Mouse (Mus musculus) intestine, embryonic 15.5 days (tissue): Measurements from ENCODE around the gene Map9. TPM values are rescaled to one million over a fixed set of nuclear protein-coding genes. Genes with fewer than 3 reads are reported as not detected.
"Not testable (repeated sequence)": the region's sequence is repeated elsewhere in the genome, so short reads cannot be mapped to it uniquely, and the experiment has no call there.

Experiments
- ATAC-seq: fragments of 200-750 bp; cut with Nextera tagmentation; 2 replicates; pipeline ENCODE4 v1.8.0; 2017; ENCODE audit warnings: moderate TSS enrichment, moderate library complexity
- H3K27ac ChIP-seq: fragments of 300-500 bp; sonication (generic); 2 replicates; pipeline ENCODE4 v1.5.1; 2015; ENCODE audit warnings: mild to moderate bottlenecking, inconsistent platforms
- H3K27me3 ChIP-seq: fragments of 300-500 bp; sonication (generic); replicated peaks from 2 replicates; pipeline ENCODE4 v1.6.1; 2015; ENCODE audit warnings: inconsistent platforms
- H3K36me3 ChIP-seq: fragments of 300-500 bp; sonication (generic); 2 replicates; pipeline ENCODE4 v1.6.1; 2015; ENCODE audit warnings: inconsistent platforms
- H3K4me1 ChIP-seq: fragments of 300-500 bp; sonication (generic); replicated peaks from 2 replicates; pipeline ENCODE4 v1.6.1; 2015; ENCODE audit warnings: inconsistent platforms
- H3K4me2 ChIP-seq: fragments of 300-500 bp; sonication (generic); replicated peaks from 2 replicates; pipeline ENCODE4 v1.6.1; 2015; ENCODE audit warnings: mild to moderate bottlenecking, inconsistent platforms
- H3K4me3 ChIP-seq: fragments of 300-500 bp; sonication (generic); replicated peaks from 2 replicates; pipeline ENCODE4 v1.5.1; 2015; ENCODE audit warnings: inconsistent platforms
- H3K9ac ChIP-seq: fragments of 300-500 bp; sonication (generic); 2 replicates; pipeline ENCODE4 v1.6.1; 2015; ENCODE audit warnings: inconsistent platforms
- H3K9me3 ChIP-seq: fragments of 300-500 bp; sonication (generic); 2 replicates; pipeline ENCODE4 v1.6.1; 2016; ENCODE audit warnings: inconsistent platforms
- WGBS: fragments of 180-500 bp; shearing (Covaris S2); methylation state at CpG from one replicate; pipeline ENCODE4 v1.1.7; 2015; 5-methylcytosine and 5-hydroxymethylcytosine counted together
- polyA plus RNA-seq: library from polyadenylated mRNA; unstranded; fragments of >200 nt; fragmentation: Nextera tagmentation; extraction: Ambion mirVana; gene quantifications from 2 replicates; pipeline ENCODE4 v1.2.1, GENCODE M21; 2015

Gene Map9
- polyA plus RNA-seq, result 5.3 and 7.4 TPM in 2 replicates

- under 1% methylated on average over 54 of the region's 54 CpGs for WGBS
- peak within 1 kb of the TSS; percentile 28; the same call in 1 of the 2 replicates for H3K9ac ChIP-seq
- H3K4me3 ChIP-seq, result peak within 1 kb of the TSS; percentile 71
- peak within 1 kb of the TSS; percentile 82 for H3K4me2 ChIP-seq
- no peaks in the 10 kb centered on the region for H3K4me1 ChIP-seq
- no peaks in the 10 kb centered on the region for H3K36me3 ChIP-seq
- H3K27ac ChIP-seq, result no peak within 1 kb of the TSS
- peak; percentile 100 for ATAC-seq
- H3K27me3 ChIP-seq, result no peaks in the 10 kb centered on the region
- H3K9me3 ChIP-seq, result no peaks in the 10 kb centered on the region
These were observed at the start of gene Map9 for GRCm38 (mm10) chr3:82357797-82358524. Map9 (plus strand) TSS chr3:82358044.

GRCm38 (mm10) chr3:82315728-82316127 is 42.1 kb upstream of the Map9 start:
- H3K36me3 ChIP-seq, result no peaks in the 10 kb centered on the region
- H3K27me3 ChIP-seq, result no peaks in the 10 kb centered on the region
- no peaks in the 10 kb centered on the region for H3K4me1 ChIP-seq
- ATAC-seq, result no peak
- 93% methylated on average over 4 of the region's 4 CpGs for WGBS
- H3K4me2 ChIP-seq, result no peak overlapping the region
- H3K27ac ChIP-seq, result no peak overlapping the region
- H3K9ac ChIP-seq, result no peak overlapping the region
- H3K4me3 ChIP-seq, result no peak overlapping the region
- no peaks in the 10 kb centered on the region for H3K9me3 ChIP-seq

DNA sequence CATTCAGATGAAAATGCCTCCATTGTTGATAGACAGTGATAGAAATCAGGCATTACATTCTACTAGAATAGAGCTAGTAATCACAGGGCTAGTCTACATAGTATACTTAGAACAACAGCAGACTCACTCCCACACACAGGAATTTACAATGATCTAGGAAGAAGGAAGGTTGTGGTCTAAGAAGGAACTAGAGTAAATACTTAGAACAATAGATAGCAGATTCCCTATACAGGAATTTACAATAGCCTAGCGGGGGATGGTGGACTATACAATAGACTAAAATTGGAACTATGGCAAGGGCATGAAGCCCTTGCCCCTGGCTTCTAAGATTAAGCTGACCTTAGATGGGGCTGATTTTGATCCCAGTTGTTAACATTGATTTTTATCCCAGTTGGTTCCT is 31.1 kb upstream of the Map9 start:
- H3K36me3 ChIP-seq, ATAC-seq, H3K9ac ChIP-seq, H3K27ac ChIP-seq, H3K4me1 ChIP-seq, H3K27me3 ChIP-seq, H3K4me2 ChIP-seq, H3K9me3 ChIP-seq, H3K4me3 ChIP-seq: not testable (repeated sequence)
- 100% methylated on average over 1 of the region's 1 CpGs for WGBS

DNA sequence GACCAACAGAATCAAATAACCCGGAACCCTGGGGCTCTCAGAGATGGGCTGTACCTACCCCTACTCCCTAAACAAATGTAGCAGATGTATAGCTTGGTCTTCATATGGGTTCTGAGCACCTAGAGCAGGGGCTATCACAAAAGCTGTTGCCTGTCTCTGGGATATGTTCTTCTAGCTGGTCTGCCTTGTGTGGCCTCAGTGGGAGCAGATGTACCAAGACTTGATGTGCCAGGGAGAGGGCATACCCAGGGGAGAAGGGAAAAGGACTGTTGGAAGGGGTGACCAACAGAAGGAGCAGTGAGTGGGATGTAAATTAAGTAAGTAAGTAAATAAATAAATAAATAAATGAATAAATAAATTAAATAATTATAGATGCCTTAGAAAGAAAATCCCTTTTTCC is 25.8 kb upstream of the Map9 start:
- no peak for ATAC-seq
- no peaks in the 10 kb centered on the region for H3K27me3 ChIP-seq
- WGBS, result 83% methylated on average over 1 of the region's 1 CpGs
- H3K9ac ChIP-seq, result no peak overlapping the region
- no peak overlapping the region for H3K4me3 ChIP-seq
- no peaks in the 10 kb centered on the region for H3K9me3 ChIP-seq
- no peaks in the 10 kb centered on the region for H3K36me3 ChIP-seq
- no peak overlapping the region for H3K4me2 ChIP-seq
- no peaks in the 10 kb centered on the region for H3K4me1 ChIP-seq
- H3K27ac ChIP-seq, result no peak overlapping the region

DNA sequence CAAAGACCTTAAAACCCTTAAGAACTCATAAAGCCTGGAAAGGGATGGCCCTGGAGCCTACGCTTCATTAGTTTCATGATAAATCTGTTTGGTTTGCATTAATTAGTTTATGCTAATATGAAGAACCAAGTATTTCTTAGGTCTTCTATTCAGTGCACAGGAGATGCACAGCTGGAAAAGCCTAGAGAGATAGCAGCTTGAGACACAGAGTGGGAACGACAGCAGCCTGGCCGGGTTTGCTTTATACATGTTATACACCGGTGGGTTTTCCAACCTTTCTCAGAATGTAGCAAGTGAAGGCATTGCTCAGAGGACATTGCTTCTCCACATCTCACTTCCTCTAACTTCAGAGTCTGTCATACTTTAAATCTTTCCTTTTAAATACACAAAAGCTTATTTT is 25.3 kb upstream of the Map9 start:
- H3K4me3 ChIP-seq, result no peak overlapping the region
- no peaks in the 10 kb centered on the region for H3K27me3 ChIP-seq
- WGBS, result 65% methylated on average over 4 of the region's 4 CpGs
- no peak overlapping the region for H3K9ac ChIP-seq
- no peak overlapping the region for H3K4me2 ChIP-seq
- no peaks in the 10 kb centered on the region for H3K36me3 ChIP-seq
- no peaks in the 10 kb centered on the region for H3K9me3 ChIP-seq
- no peak overlapping the region for H3K27ac ChIP-seq
- no peaks in the 10 kb centered on the region for H3K4me1 ChIP-seq
- no peak for ATAC-seq

GRCm38 (mm10) chr3:82333128-82333969 is 24.5 kb upstream of the Map9 start:
- peak overlapping the region; percentile 19; the same call in 1 of the 2 replicates for H3K4me3 ChIP-seq
- H3K4me1 ChIP-seq, result no peaks in the 10 kb centered on the region
- 9% methylated on average over 16 of the region's 16 CpGs for WGBS
- no peaks in the 10 kb centered on the region for H3K9me3 ChIP-seq
- no peaks in the 10 kb centered on the region for H3K36me3 ChIP-seq
- no peak overlapping the region for H3K27ac ChIP-seq
- H3K9ac ChIP-seq, result no peak overlapping the region
- peak overlapping the region; percentile 48 for H3K4me2 ChIP-seq
- peak; percentile 73 for ATAC-seq
- H3K27me3 ChIP-seq, result no peaks in the 10 kb centered on the region

DNA sequence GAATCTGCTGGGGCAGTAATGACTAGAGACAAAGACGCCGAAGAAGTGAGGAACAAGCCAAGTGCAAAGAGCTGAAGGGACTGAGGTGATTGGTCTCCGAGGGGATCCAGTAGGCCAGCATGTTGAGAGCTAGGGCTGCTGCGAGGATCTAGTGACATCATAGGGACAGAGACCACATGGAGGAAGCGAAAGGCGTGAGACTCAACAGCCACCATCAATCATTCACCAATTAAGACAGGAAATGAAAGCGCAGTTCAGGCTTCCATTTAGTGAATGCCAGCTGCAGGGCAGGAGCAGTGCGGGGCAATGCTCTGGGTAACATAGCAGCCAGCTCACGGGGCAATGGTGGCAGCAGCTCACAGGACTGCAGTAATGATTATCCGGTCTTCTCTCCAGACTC is 17.7 kb upstream of the Map9 start:
- no peaks in the 10 kb centered on the region for H3K36me3 ChIP-seq
- no peaks in the 10 kb centered on the region for H3K9me3 ChIP-seq
- no peaks in the 10 kb centered on the region for H3K4me1 ChIP-seq
- 71% methylated on average over 10 of the region's 10 CpGs for WGBS
- H3K27ac ChIP-seq, result no peak overlapping the region
- H3K9ac ChIP-seq, result no peak overlapping the region
- H3K27me3 ChIP-seq, result no peaks in the 10 kb centered on the region
- no peak for ATAC-seq
- no peak overlapping the region for H3K4me3 ChIP-seq
- H3K4me2 ChIP-seq, result no peak overlapping the region

GRCm38 (mm10) chr3:82348277-82348860 is 9.5 kb upstream of the Map9 start:
- Histone ChIP-seq H3K4me2 (no peak overlapping the region), H3K4me1 (no peaks in the 10 kb centered on the region), H3K27me3 (no peaks in the 10 kb centered on the region), H3K36me3 (no peaks in the 10 kb centered on the region), H3K9me3 (no peaks in the 10 kb centered on the region), H3K9ac (no peak overlapping the region), H3K4me3 (no peak overlapping the region), H3K27ac (no peak overlapping the region)
- 23% methylated on average over 2 of the region's 2 CpGs for WGBS
- peak; percentile 28; the same call in 1 of the 2 replicates for ATAC-seq

- Histone ChIP-seq H3K9me3 (no peaks in the 10 kb centered on the region), H3K4me3 (no peak overlapping the region), H3K4me1 (no peaks in the 10 kb centered on the region), H3K36me3 (no peaks in the 10 kb centered on the region), H3K9ac (no peak overlapping the region), H3K27ac (no peak overlapping the region), H3K27me3 (no peaks in the 10 kb centered on the region), H3K4me2 (no peak overlapping the region)
- ATAC-seq, result no peak
- WGBS, result 29% methylated on average over 2 of the region's 2 CpGs
These were observed 7.5 kb upstream of the Map9 start for GRCm38 (mm10) chr3:82350321-82350720.

- Histone ChIP-seq H3K9me3 (no peaks in the 10 kb centered on the region), H3K4me2 (peak overlapping the region; percentile 82), H3K27ac (no peak overlapping the region), H3K27me3 (no peaks in the 10 kb centered on the region), H3K4me1 (no peaks in the 10 kb centered on the region), H3K4me3 (peak overlapping the region; percentile 71), H3K9ac (peak overlapping the region; percentile 28; the same call in 1 of the 2 replicates), H3K36me3 (no peaks in the 10 kb centered on the region)
- WGBS, result 2% methylated on average over 5 of the region's 5 CpGs
- ATAC-seq, result peak; percentile 15
These were observed 504 bp upstream of the Map9 start for GRCm38 (mm10) chr3:82357340-82357739.

DNA sequence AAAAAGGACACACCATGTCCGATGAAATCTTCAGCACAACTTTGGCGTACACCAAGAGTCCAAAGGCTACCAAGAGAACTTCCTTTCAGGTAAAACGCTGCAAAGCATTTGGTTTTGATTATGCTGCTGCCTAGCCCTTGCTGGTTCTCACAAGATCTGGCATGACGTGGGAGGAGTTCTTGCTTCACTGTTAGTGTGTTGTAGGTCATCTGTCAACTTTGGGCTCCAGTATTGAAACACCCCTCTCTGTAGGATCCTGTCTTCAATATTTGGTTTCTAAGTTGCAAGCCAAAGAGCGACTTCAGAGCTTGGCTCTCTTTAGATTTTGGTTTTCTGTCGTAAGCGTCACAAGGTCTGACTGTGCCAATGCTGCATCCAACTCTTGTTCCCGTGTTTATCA is 1.2 kb downstream of the Map9 start:
- Histone ChIP-seq H3K4me2 (peak overlapping the region; percentile 82; the same call in 1 of the 2 replicates), H3K27ac (no peak overlapping the region), H3K4me3 (no peak overlapping the region), H3K36me3 (no peaks in the 10 kb centered on the region), H3K4me1 (no peaks in the 10 kb centered on the region), H3K9me3 (no peaks in the 10 kb centered on the region), H3K27me3 (no peaks in the 10 kb centered on the region), H3K9ac (no peak overlapping the region)
- ATAC-seq, result no peak
- 85% methylated on average over 8 of the region's 8 CpGs for WGBS

GRCm38 (mm10) chr3:82362452-82362851 is 4.6 kb downstream of the Map9 start:
- Histone ChIP-seq H3K4me1 (no peaks in the 10 kb centered on the region), H3K9ac (no peak overlapping the region), H3K36me3 (no peaks in the 10 kb centered on the region), H3K4me3 (no peak overlapping the region), H3K27ac (no peak overlapping the region), H3K9me3 (no peaks in the 10 kb centered on the region), H3K4me2 (no peak overlapping the region), H3K27me3 (no peaks in the 10 kb centered on the region)
- 24% methylated on average over 4 of the region's 4 CpGs for WGBS
- ATAC-seq, result no peak
